Mouse (Mus musculus) thymus, postnatal 4 days (tissue): ENCODE data around the gene Tprn.
A peak's percentile ranks its signal among the peaks of the same experiment; 100 is the strongest.
"Not testable (repeated sequence)": the region's sequence is repeated elsewhere in the genome, so short reads cannot be mapped to it uniquely, and the experiment has no call there.

Experiments used
- DNase-seq: peaks from one replicate; pipeline ENCODE4 v3.0.0; 2021

Tprn gene

GRCm38 (mm10) chr2:25238106-25238505, 24.3 kb upstream of the Tprn start:
- DNase-seq: no peak

DNA sequence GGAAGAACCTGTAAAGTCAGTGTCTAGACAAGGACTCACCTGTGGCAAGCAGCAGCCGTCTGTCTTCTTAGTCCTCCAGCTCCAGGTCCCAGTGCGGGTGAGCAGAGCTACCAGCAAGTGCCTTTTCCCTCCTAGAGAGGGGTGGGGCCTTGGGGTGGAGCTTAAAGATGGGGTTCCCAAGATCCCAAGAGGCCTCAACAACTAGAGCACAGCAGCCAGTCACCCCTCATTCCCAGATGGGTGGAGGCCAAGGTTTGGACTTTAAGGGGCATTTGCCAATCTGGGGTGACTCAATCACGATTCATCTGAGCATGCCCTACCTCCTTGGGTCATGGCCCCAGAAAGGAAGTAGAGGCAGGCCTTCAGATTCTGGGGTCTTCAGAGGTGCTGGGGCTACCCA, 22.7 kb upstream of the Tprn start:
- no peak for DNase-seq

DNA sequence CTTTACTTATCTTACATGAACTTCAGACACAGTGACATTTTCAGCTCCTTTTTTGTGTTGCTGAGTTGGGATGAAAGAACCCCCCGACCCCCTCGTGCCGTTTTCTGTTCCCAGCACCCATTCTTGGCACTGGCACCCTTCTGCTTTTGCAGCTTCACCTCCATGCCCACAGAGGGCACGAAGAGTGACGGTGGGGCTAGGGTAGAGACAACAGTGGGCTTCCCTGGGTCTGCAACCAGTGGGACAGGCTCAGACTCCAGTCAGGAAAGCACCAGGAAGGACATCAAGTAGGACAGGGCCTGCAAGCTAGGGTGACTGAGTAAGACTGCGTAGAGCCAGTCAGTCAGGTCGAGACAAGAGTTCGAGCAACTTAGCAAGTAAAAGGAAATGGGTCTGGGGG, 22.1 kb upstream of the Tprn start:
- DNase-seq: no peak

- DNase-seq: peak; percentile 74
Observed at GRCm38 (mm10) chr2:25240723-25241437, 21.5 kb upstream of the Tprn start.

DNA sequence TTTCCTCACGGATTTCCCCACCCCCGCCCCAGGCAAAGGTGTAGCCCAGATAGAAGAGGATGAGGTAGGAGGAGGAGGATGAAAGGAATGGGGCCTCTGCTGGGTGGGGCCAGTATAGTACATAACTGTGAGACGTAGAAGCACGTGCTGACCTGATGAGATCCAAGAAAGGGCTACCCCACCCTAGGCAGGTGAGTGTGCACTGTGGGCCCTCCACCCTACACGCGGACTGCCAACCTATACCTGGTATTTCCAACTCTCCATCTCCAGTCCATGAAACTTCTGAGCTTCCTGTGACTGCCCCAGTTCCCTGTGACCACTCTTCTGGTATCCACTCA, 21.0 kb upstream of the Tprn start:
- no peak for DNase-seq

- DNase-seq: peak; percentile 71
Observed at GRCm38 (mm10) chr2:25242101-25242506, 20.3 kb upstream of the Tprn start, which contains the start of the genes Rnf208 and Cysrt1. Gene Rnf208, plus strand, starts transcription at chr2:25242255. Gene Cysrt1, minus strand, starts transcription at chr2:25242452.

GRCm38 (mm10) chr2:25243342-25243741, 19.1 kb upstream of the Tprn start:
- no peak for DNase-seq

DNA sequence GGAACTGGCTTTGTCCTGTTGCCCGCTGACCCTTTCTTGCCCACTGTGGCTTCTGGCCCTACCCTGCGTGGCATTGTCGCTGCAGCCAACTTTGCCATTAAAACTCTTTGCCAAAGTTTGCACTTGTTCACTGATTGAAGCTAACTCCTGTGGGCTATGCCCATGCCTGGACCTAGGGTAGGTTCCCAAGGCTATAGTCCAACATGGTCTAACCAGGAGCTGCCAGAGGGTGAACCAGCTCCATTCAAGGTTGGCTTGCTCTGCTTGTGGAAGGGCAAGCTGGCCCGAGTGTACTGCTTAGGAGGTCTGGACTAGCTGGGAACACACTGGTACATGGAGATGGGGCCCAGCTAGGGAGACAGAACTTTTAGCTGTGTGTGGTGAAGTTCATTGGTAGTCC, 18.3 kb upstream of the Tprn start:
- DNase-seq: no peak

DNA sequence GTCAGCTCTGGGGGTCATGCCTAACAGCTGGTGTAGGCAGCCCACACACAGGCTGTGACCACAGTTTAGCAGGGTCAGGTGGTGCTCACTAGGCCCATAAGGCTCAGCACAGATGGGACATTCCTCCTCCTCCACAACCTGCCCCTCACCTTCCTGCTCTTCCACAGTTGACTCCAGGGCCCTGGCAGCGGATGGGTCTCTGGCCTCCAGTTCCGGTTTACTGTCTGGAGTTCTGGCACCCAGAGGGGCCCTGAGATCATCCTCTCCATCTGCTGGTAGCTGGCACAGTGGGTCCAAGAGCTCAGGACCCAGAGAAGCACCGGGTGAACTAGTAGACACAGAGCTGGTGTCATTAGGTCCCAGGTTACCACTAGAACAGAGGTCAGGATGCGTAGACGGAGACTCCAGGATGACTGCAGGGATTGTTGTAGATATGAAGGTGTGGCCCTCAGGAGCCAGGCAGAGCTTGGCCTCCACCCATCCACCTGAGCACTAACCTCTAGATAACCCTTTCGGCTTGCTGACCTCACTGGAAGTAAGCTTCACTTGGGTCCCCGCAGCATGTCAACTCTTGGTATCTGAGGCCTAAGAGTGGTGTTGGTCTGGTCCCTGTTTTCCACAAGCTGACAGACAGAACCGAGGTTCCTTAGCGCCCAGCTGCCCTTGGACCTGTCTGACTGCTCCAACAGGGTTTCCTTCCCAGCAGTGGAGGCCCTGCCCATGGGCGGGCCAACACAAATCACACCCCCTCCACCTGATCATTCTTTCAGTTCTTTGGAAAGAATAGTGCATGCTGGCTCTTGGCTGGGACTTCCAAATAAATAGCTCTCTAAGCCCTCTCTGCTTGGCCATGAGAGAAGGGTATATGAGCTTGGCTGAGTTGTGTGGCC, 16.0 kb upstream of the Tprn start, which contains the start of gene AL732309.1:
AL732309.1 (minus strand) TSS at position 681 of the 890 bp plus-strand sequence.
- no peak for DNase-seq

GRCm38 (mm10) chr2:25252331-25252730, 10.1 kb upstream of the Tprn start:
- peak; percentile 62 for DNase-seq

GRCm38 (mm10) chr2:25255284-25255779, 7.1 kb upstream of the Tprn start, which contains the start of gene Tmem203:
Gene Tmem203, plus strand, starts transcription at chr2:25255439.
- DNase-seq: peak; percentile 91

DNA sequence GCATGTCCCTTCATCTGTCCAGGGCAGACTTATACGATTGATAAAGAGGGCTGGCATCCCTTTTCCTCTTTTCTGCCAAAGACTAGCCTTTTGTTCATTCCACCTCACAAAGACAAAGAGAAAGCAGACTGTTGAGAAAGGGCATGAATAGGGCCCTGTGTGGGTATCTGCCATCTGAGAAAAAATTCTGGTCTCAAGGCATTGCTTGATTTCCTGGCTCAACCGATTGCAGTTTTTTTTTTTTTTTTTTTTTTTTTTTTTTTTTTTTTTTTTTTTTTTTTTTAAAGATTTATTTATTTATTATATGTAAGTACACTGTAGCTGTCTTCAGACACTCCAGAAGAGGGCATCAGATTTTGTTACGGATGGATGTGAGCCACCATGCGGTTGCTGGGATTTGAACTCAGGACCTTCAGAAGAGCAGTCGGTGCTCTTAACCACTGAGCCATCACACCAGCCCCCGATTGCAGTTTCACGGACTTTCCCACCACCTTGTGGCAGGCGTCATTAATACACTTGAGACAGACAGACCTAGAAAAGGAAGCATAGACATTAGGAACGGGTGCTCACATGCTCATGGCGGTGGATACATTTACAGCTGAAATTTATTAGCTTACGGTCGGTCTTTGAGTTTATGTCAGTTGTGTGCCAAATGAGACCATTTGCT, 5.8 kb upstream of the Tprn start:
- DNase-seq: peak; percentile 82

DNA sequence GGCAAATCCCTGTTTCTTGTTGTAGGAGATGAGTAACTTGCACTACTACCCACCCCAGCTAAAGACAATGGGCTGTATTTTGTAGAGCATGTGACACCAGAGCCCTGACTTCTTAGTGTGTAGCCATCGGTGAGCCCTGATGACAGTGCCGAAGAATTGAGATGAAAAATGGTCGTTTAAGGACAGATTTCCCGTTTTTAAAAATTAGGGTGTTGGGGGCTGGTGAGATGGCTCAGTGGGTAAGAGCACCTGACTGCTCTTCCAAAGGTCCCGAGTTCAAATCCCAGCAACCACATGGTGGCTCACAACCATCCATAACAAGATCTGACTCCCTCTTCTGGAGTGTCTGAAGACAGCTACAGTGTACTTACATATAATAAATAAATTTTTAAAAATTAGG, 5.2 kb upstream of the Tprn start:
- DNase-seq: not testable (repeated sequence)

- DNase-seq: peak; percentile 44
Observed at GRCm38 (mm10) chr2:25258887-25259286, 3.5 kb upstream of the Tprn start.

- no peak for DNase-seq
Observed at GRCm38 (mm10) chr2:25261870-25262269, 548 bp upstream of the Tprn start.

DNA sequence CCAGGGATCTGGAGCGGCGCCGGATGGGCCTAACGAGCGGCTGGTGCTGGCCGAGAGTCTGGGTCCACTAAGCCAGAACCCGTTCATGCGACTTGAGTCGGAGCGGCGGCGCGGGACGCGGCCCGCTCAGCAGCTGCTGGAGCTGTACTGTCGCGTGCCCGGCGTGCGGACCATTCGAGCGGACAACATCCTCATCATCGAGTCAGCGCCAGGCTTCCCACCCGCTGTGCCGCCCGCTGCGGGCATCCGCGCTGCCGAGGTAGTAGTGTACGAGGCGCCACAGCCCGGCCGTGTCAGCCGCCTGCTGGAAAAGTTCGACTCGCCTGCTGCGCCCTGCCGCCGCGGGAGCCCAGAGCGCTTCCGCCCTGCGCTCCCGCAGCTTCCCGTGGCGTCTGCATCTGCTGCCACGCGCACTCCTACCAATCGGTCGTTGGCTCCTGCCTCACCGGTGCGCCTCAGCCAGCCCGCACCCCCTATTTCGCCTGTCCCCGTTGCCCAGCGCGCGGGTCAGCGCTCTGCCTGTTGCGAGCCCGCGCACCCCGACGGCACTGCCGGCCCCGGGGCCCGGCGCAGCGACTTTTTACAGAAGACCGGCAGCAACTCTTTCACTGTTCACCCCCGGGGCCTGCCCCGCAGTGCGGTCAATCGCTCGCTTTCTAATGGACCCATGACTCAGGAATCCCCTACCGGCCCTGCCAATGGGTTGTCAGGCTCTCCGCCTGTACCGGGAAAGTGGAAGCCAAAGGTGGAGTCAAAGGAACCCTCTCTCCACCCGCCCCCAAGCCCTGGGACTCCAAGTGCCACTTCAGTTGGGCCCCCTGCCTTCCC, 591 bp downstream of the Tprn start:
- DNase-seq: peak; percentile 77

DNA sequence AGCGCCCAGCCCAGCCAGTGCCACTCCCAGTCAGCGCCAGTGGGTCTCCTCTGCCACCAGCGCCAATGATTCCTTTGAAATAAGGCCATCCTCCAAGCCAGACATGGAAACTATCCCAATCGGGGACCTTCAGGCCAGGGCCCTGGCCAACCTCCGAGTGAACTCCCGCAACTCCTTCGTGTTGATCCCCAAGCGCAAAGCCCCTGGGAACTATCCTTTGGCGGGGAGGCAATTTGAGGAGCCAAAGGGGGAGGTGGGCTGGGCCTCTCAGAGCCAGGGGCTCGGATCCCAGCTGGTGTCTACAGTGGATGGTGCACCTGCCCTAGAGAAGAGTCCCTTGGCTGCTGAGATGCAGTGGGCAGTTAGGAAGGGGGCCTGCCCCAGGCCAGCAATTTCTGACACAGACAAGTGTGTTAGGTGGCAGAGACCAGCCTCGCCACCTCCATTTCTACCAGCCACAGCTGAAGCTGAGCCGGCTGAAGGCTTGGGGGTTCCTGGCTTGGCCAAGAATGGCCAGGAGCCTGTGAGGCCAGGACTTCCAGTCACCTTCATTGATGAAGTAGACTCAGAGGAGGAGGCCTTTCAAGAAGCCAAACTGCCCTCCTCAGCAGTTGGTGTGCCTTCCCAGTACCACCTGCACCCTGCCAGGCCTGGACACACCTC, 1.3 kb downstream of the Tprn start:
- DNase-seq: no peak

DNA sequence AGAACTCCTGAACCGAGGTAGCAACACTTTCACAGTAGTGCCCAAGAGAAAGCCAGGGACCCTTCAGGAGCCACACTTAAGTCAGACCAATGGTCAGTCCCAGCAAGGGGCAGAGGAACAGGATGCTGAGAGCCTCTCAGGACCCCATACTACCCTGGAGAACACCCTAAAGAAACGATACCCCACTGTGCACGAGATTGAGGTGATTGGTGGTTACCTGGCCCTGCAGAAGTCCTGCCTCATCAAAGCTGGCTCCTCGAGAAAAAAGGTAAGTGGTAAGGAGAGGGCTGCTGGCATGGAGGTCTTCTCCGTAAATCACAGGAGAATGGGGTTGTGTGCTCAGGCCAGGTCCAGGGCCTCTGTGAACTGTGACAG, 1.9 kb downstream of the Tprn start:
- DNase-seq: no peak

- DNase-seq: no peak
Observed at GRCm38 (mm10) chr2:25264851-25265250, 2.4 kb downstream of the Tprn start.

DNA sequence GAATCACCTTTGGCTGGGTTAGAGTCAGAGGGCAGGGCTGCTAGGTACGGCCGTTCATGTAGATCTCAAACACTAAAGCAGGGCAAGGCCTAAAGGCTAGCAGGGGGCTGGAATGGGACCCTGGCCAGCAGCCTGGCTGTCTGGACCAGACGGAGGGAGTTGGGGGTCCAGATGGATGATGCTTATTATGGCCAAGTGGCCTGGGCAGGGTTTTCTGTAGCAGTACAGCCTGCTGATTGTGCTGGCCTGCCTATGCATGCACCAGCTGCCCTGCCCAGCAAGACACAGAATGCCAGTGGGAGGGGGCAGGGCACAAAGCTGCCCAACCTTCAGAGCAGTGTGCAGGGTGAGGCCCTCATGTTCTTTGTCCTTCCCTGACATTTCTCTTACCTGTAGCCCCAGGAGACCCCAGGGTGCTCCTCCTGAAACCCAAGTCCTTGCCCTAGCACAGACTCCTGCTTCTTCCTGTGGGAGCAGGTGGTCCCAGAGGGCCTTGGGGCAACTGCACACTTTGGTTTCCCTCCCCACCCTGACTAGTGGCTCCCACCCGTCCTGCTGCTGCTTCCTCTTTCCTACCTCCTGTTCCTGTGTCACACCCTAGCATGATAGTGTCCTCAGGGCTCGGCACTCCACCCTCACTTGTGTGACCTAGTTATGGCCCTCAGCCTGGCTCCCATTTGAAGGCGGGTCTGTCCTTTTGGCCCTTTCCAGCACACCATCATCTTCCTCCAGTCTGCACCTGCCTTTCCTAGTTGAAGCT, 3.7 kb downstream of the Tprn start:
- no peak for DNase-seq

DNA sequence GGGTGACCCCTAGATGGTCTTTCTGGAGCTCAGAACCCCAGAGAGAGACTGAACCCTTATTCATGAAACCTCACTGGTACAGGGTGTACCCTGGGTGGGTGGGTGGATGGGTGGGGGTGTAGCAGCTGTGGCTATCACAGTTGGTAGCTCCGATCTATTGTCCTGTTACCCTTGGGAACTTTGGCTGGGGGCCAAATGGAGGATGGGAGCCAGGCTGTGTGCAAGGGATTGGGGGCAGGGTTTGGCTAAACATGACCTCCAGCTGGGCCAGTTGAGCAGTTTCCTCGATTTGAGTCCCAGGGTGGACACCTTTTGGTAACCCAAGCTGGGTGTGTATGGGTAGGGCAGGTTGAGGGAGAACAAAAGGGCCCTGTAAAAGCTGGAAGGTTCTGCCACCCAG, 4.3 kb downstream of the Tprn start:
- no peak for DNase-seq
